10 mouse cellular contexts compared by ENCODE assay signal in the genomic region with DNA sequence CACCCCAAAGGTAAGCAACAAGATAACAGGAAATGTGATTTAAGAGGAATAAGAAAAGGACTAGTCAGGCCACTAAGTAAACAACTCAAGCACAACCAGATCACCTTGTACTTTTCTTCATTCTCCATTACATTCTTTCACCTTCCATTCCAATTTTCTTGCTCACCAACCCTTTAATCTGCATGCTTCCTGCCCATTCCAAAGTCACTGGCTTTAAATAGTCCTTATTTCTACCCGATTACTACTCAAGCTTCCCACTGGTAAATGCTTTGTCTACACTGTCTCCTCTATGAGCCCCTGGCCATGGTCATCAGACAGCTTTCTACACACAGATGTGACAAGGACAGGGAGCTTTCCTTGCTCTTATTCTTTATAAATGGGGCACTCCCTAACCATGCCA. TPM values are rescaled to one million over a fixed set of nuclear protein-coding genes. Genes with fewer than 3 reads are reported as not detected.
A peak's percentile ranks its signal among the peaks of the same experiment; 100 is the strongest.
DNase-seq lines count a peak whose midpoint lies in the region; ATAC-seq lines count a peak whose summit lies in the region.
"Had no signal": no experiment of that assay in that cellular context is flagged by ENCODE, and none has a peak within 500 bp of the region (broad histone marks: within the 10 kb centered on the region; RNA-seq: fewer than 3 reads in every experiment).

No protein-coding gene starts in this region.

- H3K4me3 ChIP-seq in erythroblast, embryonic 14.5 days (replicated peaks), result peak overlapping the region; percentile 18
- no peak overlapping the region for H3K4me3 ChIP-seq in lung, embryonic 16.5 days (ENCODE audit: low read length)
- no peak overlapping the region for H3K4me3 ChIP-seq in limb, embryonic 13.5 days
- H3K4me3 ChIP-seq in stomach, embryonic 14.5 days (ENCODE audit: low read depth, low read length), result no peak overlapping the region

- WGBS in lung, embryonic 16.5 days, result 62% methylated on average over 1 of the region's 1 CpGs
- 55% methylated on average over 1 of the region's 1 CpGs for WGBS in limb, embryonic 13.5 days
- 72% methylated on average over 1 of the region's 1 CpGs for WGBS in stomach, embryonic 14.5 days

- H3K9ac ChIP-seq in lung, embryonic 16.5 days (ENCODE audit: low read length), result no peak overlapping the region
- H3K9ac ChIP-seq in limb, embryonic 13.5 days, result 0 out of 2 replicates have a peak overlapping the region, but pooled peaks have one; percentile 31
- no peak overlapping the region for H3K9ac ChIP-seq in stomach, embryonic 14.5 days (replicated peaks; ENCODE audit: low read depth, low read length)

- H3K36me3 ChIP-seq in erythroblast, embryonic 14.5 days (ENCODE audit: control insufficient read depth), result peaks cover 35% of the 10 kb centered on the region
- H3K36me3 ChIP-seq in lung, embryonic 16.5 days (ENCODE audit: control insufficient read depth, insufficient read depth, low read length), result peaks cover 11% of the 10 kb centered on the region; the same call in 1 of the 2 replicates
- peaks cover 21% of the 10 kb centered on the region for H3K36me3 ChIP-seq in limb, embryonic 13.5 days
- peaks cover 20% of the 10 kb centered on the region for H3K36me3 ChIP-seq in stomach, embryonic 14.5 days (ENCODE audit: control insufficient read depth, insufficient read depth, low read length)

- H3K4me2 ChIP-seq in lung, embryonic 16.5 days (ENCODE audit: low read depth, low read length), result peak overlapping the region; percentile 74
- peak overlapping the region; percentile 71 for H3K4me2 ChIP-seq in limb, embryonic 13.5 days (replicated peaks)
- H3K4me2 ChIP-seq in stomach, embryonic 14.5 days (replicated peaks; ENCODE audit: low read depth, low read length), result peak overlapping the region; percentile 76; the same call in 1 of the 2 replicates

- no peak overlapping the region for H3K27ac ChIP-seq in lung, embryonic 16.5 days (ENCODE audit: low read length)
- H3K27ac ChIP-seq in limb, embryonic 13.5 days, result no peak overlapping the region
- no peak overlapping the region for H3K27ac ChIP-seq in stomach, embryonic 14.5 days (ENCODE audit: low read length)

- H3K27me3 ChIP-seq in erythroblast, embryonic 14.5 days (ENCODE audit: control insufficient read depth), result no peaks in the 10 kb centered on the region
- H3K27me3 ChIP-seq in lung, embryonic 16.5 days (ENCODE audit: control insufficient read depth, insufficient read depth, low read depth, low read length), result no peaks in the 10 kb centered on the region
- no peaks in the 10 kb centered on the region for H3K27me3 ChIP-seq in limb, embryonic 13.5 days
- H3K27me3 ChIP-seq in stomach, embryonic 14.5 days (ENCODE audit: control insufficient read depth, insufficient read depth, low read length), result no peaks in the 10 kb centered on the region

- no peak for DNase-seq in lung, postnatal 36 days
- DNase-seq in urinary bladder, postnatal 14 days (ENCODE audit: low spot score), result no peak
- DNase-seq in cerebellum, postnatal 36 days, result no peak
- DNase-seq: cerebellum, adult 9-10 months; layer of hippocampus, adult 9-11 months had no signal

- ATAC-seq in erythroblast, adult 5-6 weeks (replicated peaks; ENCODE audit: low FRiP score, poor library complexity, severe bottlenecking), result no peak
- no peak for ATAC-seq in lung, embryonic 16.5 days (ENCODE audit: low read depth)
- ATAC-seq in limb, embryonic 13.5 days (ENCODE audit: low FRiP score, low read depth), result no peak
- ATAC-seq in stomach, embryonic 14.5 days (ENCODE audit: insufficient number of reproducible peaks, insufficient read depth, low FRiP score, low read depth), result no peak

- H3K9me3 ChIP-seq in erythroblast, embryonic 14.5 days (ENCODE audit: control insufficient read depth, low read length), result no peaks in the 10 kb centered on the region
- H3K9me3 ChIP-seq in lung, embryonic 16.5 days (ENCODE audit: control insufficient read depth, low read length), result no peaks in the 10 kb centered on the region
- no peaks in the 10 kb centered on the region for H3K9me3 ChIP-seq in limb, embryonic 13.5 days
- no peaks in the 10 kb centered on the region for H3K9me3 ChIP-seq in stomach, embryonic 14.5 days (ENCODE audit: control insufficient read depth, low read depth, low read length)

- H3K4me1 ChIP-seq in erythroblast, embryonic 14.5 days (ENCODE audit: control insufficient read depth), result peaks cover 29% of the 10 kb centered on the region
- peaks cover 11% of the 10 kb centered on the region for H3K4me1 ChIP-seq in lung, embryonic 16.5 days (replicated peaks; ENCODE audit: control insufficient read depth, insufficient read depth, low read length)
- H3K4me1 ChIP-seq in limb, embryonic 13.5 days, result peaks cover 17% of the 10 kb centered on the region
- peaks cover 15% of the 10 kb centered on the region for H3K4me1 ChIP-seq in stomach, embryonic 14.5 days (ENCODE audit: control insufficient read depth, insufficient read depth, low read length)

RNA-seq across cellular contexts. Expression of gene Tex10, which starts 2.3 kb away (rescaled TPM):
- 0.14 and 0.19 TPM in 2 replicates for polyA plus RNA-seq in erythroblast, embryonic 14.5 days (2012)
- total RNA-seq in erythroblast, adult 5-6 weeks (2015; ENCODE audit: low replicate concordance), result 16.5 and 17.3 TPM in 2 replicates
- total RNA-seq in erythroblast, adult 5-6 weeks (2017; ENCODE audit: low replicate concordance), result 10.0 and 10.8 TPM in 2 replicates
- 44.8 and 46.2 TPM in 2 replicates for polyA plus RNA-seq in lung, embryonic 16.5 days (2015; fragmentation: Nextera tagmentation; extraction: Ambion mirVana)
- 52.1 and 58.1 TPM in 2 replicates for polyA plus RNA-seq in limb, embryonic 13.5 days (2015; fragmentation: Nextera tagmentation; extraction: Ambion mirVana)
- 75.5 and 80.5 TPM in 2 replicates for polyA plus RNA-seq in stomach, embryonic 14.5 days (2014; fragmentation: Nextera tagmentation; extraction: Ambion mirVana)

Comparison
In these comparisons a context has a peak if more than half of its experiments do, and no peak if none do; other contexts are left out.
1. RNA of gene Tex10, which starts 2.3 kb away (polyA plus RNA-seq): 75.5 to 80.5 TPM in stomach, embryonic 14.5 days, 52.1 to 58.1 TPM in limb, embryonic 13.5 days and 44.8 to 46.2 TPM in lung, embryonic 16.5 days; 0.14 to 0.19 TPM in erythroblast, embryonic 14.5 days; every median in the first group is over 10 times any median in the second.
2. Peak in every context shown above with its lines, with median percentiles within 50 percentile points of each other: H3K4me2 ChIP-seq.